Mouse (Mus musculus) heart, adult 2 months (tissue): ENCODE measurements around the gene Sf3b3.

Source experiments
- CTCF ChIP-seq: fragments of 200-600 bp; IDR thresholded peaks from 2 replicates; pipeline ENCODE4 v1.8.1; 2022; ENCODE audit warnings: antibody characterized with exemption, mild to moderate bottlenecking, moderate library complexity
- EP300 ChIP-seq: fragments of 200-500 bp; IDR thresholded peaks from 2 replicates; pipeline ENCODE4 v1.6.1; 2011; ENCODE audit warnings: low read depth, low read length, control low read depth; ENCODE audit not compliant: insufficient read depth
- POLR2A ChIP-seq: fragments of 200-500 bp; IDR thresholded peaks from 2 replicates; pipeline ENCODE4 v1.6.1; 2011; ENCODE audit warnings: mild to moderate bottlenecking, low read depth, low read length, control low read depth; ENCODE audit not compliant: insufficient read depth

DNA sequence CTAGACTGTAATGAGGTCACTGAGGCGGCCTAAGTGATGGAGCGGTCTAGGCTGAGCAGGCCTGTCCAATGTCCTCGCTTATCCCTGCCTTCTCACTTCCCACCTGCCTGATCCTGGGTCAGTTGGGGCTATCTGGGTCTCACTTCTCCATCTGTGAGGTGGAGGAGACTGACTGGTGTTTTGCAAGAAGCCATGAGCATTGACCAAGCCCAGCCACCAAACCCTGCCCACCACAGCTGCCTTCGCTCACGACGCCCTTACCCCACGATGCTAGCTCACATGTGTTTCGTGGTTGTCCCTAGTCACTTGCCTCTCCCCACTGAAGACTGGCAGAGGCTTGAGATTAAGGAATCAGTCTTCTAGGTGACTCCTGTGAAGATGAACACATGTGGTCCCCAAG lies 49.5 kb downstream of the Sf3b3 start:
- TF ChIP-seq CTCF (no peak), EP300 (no peak), POLR2A (no peak)
